Mouse (Mus musculus): Measurements from ENCODE around the gene Tmem86a. TPM values are rescaled to one million over a fixed set of nuclear protein-coding genes. Genes with fewer than 3 reads are reported as not detected.
"Not testable (repeated sequence)": the region's sequence is repeated elsewhere in the genome, so short reads cannot be mapped to it uniquely, and the experiment has no call there.

Gene Tmem86a
- polyA plus RNA-seq, 1 experiment from 2014 or later, result 36.5 TPM

DNA sequence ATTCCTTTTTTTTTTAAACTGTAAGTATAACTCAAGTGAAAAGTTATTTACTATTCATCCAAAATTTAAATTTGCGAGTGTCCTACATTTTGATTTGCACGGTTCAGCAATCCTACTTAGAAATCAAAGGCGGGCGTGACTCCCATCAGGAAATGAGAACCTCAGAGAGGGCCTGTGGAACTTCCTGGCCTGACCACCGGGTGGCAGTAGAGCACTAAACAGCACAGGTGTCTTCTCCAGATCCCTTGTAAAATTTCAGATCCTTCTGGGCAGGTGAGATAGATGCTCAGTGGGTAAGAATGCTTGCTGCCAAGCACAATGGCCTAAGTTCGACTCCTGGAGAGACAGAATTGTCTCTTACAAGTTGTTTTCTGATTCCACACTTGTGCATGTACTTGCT lies 26.9 kb upstream of the Tmem86a start:
- no peak overlapping the region for H3K9ac ChIP-seq (replicated peaks; ENCODE audit: low read depth)
- no peak overlapping the region for H3K4me3 ChIP-seq (ENCODE audit: low read depth, low read length)
- no peaks in the 10 kb centered on the region for H3K36me3 ChIP-seq (ENCODE audit: insufficient read depth, low read length)
- DNase-seq (ENCODE audit: low spot score), result peak; percentile 88
- no peak overlapping the region for H3K27ac ChIP-seq (ENCODE audit: low read length)
- WGBS, result 9% methylated on average over 6 of the region's 6 CpGs
- no peak for TF ChIP-seq EP300 (IDR thresholded peaks at IDR 0.05)
- peak; percentile 91 for TF ChIP-seq CTCF (IDR thresholded peaks at IDR 0.05)
- 0 out of 2 replicates have a peak, but pooled peaks have one; percentile 23 for ATAC-seq
- no peaks in the 10 kb centered on the region for H3K27me3 ChIP-seq (replicated peaks; ENCODE audit: insufficient read depth, low read length)
- no peaks in the 10 kb centered on the region for H3K9me3 ChIP-seq (ENCODE audit: low read length)
- no peaks in the 10 kb centered on the region for H3K4me1 ChIP-seq (ENCODE audit: insufficient read depth, low read depth, low read length)
- no peak overlapping the region for H3K4me2 ChIP-seq (replicated peaks; ENCODE audit: low read depth, low read length)

DNA sequence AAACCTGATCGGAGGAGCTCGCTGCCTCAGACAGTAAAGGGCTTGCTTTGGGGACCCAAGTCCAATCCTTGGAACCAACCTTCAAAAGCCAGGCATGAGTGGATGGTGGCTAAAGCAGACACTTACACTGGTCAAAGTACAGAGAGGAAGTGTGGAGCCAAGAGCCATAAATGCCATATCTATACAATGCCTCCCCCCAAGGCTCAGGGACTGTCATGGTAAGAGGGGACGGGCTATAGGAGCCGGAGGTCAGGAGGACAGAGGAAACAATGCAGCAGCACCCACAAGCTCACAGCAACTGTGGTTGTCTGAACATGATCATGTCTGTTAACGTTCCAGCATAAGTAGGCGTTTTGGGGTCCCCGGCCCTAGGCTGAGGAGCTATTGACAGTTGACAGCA lies 25.9 kb upstream of the Tmem86a start:
- Histone ChIP-seq H3K4me2 (replicated peaks; ENCODE audit: low read depth, low read length) (no peak overlapping the region), H3K27ac (ENCODE audit: low read length) (no peak overlapping the region), H3K36me3 (ENCODE audit: insufficient read depth, low read length) (no peaks in the 10 kb centered on the region), H3K4me1 (ENCODE audit: insufficient read depth, low read depth, low read length) (no peaks in the 10 kb centered on the region), H3K27me3 (replicated peaks; ENCODE audit: insufficient read depth, low read length) (no peaks in the 10 kb centered on the region), H3K9ac (replicated peaks; ENCODE audit: low read depth) (no peak overlapping the region), H3K9me3 (ENCODE audit: low read length) (no peaks in the 10 kb centered on the region), H3K4me3 (ENCODE audit: low read depth, low read length) (no peak overlapping the region)
- TF ChIP-seq CTCF (IDR thresholded peaks at IDR 0.05) (no peak), EP300 (IDR thresholded peaks at IDR 0.05) (no peak)
- 82% methylated on average over 7 of the region's 7 CpGs for WGBS
- no peak for ATAC-seq
- no peak for DNase-seq (ENCODE audit: low spot score)

- Histone ChIP-seq H3K4me2 (replicated peaks; ENCODE audit: low read depth, low read length) (no peak overlapping the region), H3K36me3 (ENCODE audit: insufficient read depth, low read length) (no peaks in the 10 kb centered on the region), H3K9ac (replicated peaks; ENCODE audit: low read depth) (no peak overlapping the region), H3K27me3 (replicated peaks; ENCODE audit: insufficient read depth, low read length) (no peaks in the 10 kb centered on the region), H3K4me1 (ENCODE audit: insufficient read depth, low read depth, low read length) (no peaks in the 10 kb centered on the region), H3K9me3 (ENCODE audit: low read length) (no peaks in the 10 kb centered on the region), H3K27ac (ENCODE audit: low read length) (no peak overlapping the region), H3K4me3 (ENCODE audit: low read depth, low read length) (no peak overlapping the region)
- no peak for ATAC-seq
- no peak for DNase-seq (ENCODE audit: low spot score)
- 59% methylated on average over 9 of the region's 9 CpGs for WGBS
- TF ChIP-seq EP300 (IDR thresholded peaks at IDR 0.05), result no peak
- no peak for TF ChIP-seq CTCF (IDR thresholded peaks at IDR 0.05)
Measured at GRCm38 (mm10) chr7:47025429-47025828, 25.0 kb upstream of the Tmem86a start.

DNA sequence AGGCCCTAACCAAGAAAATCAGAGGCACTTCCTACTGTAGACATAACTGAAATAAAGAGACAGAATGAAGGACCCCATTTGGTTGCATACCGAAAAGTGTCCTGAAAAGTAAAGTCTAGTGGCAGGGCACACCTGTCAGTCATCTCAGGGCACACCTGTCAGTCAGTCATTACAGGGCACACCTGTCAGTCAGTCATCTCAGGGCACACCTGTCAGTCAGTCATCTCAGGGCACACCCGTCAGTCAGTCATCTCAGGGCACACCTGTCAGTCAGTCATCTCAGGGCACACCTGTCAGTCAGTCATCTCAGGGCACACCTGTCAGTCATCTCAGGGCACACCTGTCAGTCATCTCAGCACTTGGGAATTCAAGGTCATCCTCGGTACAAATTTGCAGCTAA lies 23.5 kb upstream of the Tmem86a start:
- H3K9me3 ChIP-seq (ENCODE audit: low read length); ATAC-seq; H3K4me3 ChIP-seq (ENCODE audit: low read depth, low read length); H3K4me2 ChIP-seq (replicated peaks; ENCODE audit: low read depth, low read length); H3K4me1 ChIP-seq (ENCODE audit: insufficient read depth, low read depth, low read length); DNase-seq (ENCODE audit: low spot score); H3K9ac ChIP-seq (replicated peaks; ENCODE audit: low read depth); H3K27ac ChIP-seq (ENCODE audit: low read length); H3K27me3 ChIP-seq (replicated peaks; ENCODE audit: insufficient read depth, low read length); H3K36me3 ChIP-seq (ENCODE audit: insufficient read depth, low read length): not testable (repeated sequence)
- 71% methylated on average over 3 of the region's 3 CpGs for WGBS

DNA sequence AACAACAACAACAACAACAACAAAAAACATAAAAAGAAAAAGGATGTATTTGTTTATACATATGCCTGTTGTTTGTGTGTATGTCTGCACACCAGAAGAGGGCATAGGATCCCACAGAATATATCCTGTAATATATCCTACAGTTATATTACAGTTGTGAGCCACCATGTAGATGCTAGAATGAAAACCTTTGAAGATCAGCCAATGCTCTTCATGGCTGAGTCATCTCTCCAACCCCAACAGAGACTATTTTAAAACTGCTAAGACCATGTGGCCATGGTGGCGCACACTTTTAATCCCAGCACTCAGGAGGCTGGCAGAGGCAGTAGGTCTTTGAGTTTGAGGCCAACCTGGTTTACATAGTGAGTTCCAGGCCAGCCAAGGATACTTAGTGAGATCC lies 22.9 kb upstream of the Tmem86a start:
- no peaks in the 10 kb centered on the region for H3K36me3 ChIP-seq (ENCODE audit: insufficient read depth, low read length)

DNA sequence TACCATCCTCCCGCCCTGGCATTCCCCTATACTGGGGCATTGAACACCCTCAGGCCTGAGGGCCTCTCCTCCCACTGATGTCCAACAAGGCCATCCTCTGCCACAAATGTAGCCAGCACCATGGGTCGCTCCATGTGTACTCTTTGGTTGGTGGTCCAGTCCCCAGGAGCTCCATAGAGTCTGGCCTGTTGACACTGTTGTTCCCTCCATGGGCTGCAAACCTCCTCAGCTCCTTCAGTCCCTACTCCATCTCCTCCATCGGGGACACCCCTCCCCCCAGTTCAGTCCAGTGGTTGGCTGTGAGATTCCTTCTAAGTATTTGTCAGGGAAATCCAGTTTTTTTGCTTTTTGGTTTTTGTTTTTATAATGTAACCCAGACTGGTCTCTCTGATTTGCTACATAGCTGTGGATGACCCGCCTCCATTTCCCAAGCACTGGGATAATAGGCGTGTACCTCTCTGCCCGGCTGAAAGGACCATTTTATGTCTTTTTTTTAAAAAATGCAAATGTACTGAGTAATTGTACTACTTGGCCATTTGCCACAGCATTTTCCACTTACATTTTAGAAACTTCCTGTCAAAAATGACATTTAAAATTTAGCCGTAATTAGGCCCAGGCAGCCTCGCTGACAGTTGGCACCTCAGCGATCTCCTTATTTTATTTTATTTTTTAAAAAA lies 19.7 kb upstream of the Tmem86a start:
- no peaks in the 10 kb centered on the region for H3K4me1 ChIP-seq (ENCODE audit: insufficient read depth, low read depth, low read length)
- ATAC-seq (0 out of 2 replicates have a peak, but pooled peaks have one; percentile 40), DNase-seq (ENCODE audit: low spot score) (peak; percentile 13)
- TF ChIP-seq EP300 (IDR thresholded peaks at IDR 0.05) (no peak), CTCF (IDR thresholded peaks at IDR 0.05) (no peak)
- no peak overlapping the region for H3K4me3 ChIP-seq (ENCODE audit: low read depth, low read length)
- H3K9me3 ChIP-seq (ENCODE audit: low read length), result no peaks in the 10 kb centered on the region
- no peak overlapping the region for H3K27ac ChIP-seq (ENCODE audit: low read length)
- H3K27me3 ChIP-seq (replicated peaks; ENCODE audit: insufficient read depth, low read length), result no peaks in the 10 kb centered on the region
- WGBS, result 69% methylated on average over 9 of the region's 9 CpGs
- H3K4me2 ChIP-seq (replicated peaks; ENCODE audit: low read depth, low read length), result no peak overlapping the region
- no peaks in the 10 kb centered on the region for H3K36me3 ChIP-seq (ENCODE audit: insufficient read depth, low read length)
- H3K9ac ChIP-seq (replicated peaks; ENCODE audit: low read depth), result no peak overlapping the region

More for the DNA sequence above, 22.9 kb upstream of the Tmem86a start:
- TF ChIP-seq EP300 (IDR thresholded peaks at IDR 0.05) (no peak), CTCF (IDR thresholded peaks at IDR 0.05) (peak; percentile 39)
- WGBS, result 86% methylated on average over 1 of the region's 1 CpGs
- Histone ChIP-seq H3K9ac (replicated peaks; ENCODE audit: low read depth) (no peak overlapping the region), H3K4me3 (ENCODE audit: low read depth, low read length) (no peak overlapping the region), H3K27me3 (replicated peaks; ENCODE audit: insufficient read depth, low read length) (no peaks in the 10 kb centered on the region), H3K9me3 (ENCODE audit: low read length) (no peaks in the 10 kb centered on the region), H3K4me2 (replicated peaks; ENCODE audit: low read depth, low read length) (no peak overlapping the region), H3K4me1 (ENCODE audit: insufficient read depth, low read depth, low read length) (no peaks in the 10 kb centered on the region), H3K27ac (ENCODE audit: low read length) (no peak overlapping the region)
- ATAC-seq (no peak), DNase-seq (ENCODE audit: low spot score) (peak; percentile 32)
